Mouse (Mus musculus) kidney, embryonic 15.5 days (tissue): ENCODE data around the gene Gimap4. TPM values are rescaled to one million over a fixed set of nuclear protein-coding genes. Genes with fewer than 3 reads are reported as not detected.
"Not testable (repeated sequence)": the region's sequence is repeated elsewhere in the genome, so short reads cannot be mapped to it uniquely, and the experiment has no call there.

Source experiments
- ATAC-seq: fragments of 200-750 bp; cut with Nextera tagmentation; replicated peaks from 2 replicates; pipeline ENCODE4 v1.8.0; 2017; ENCODE audit warnings: moderate TSS enrichment; ENCODE audit not compliant: low FRiP score
- H3K27ac ChIP-seq: fragments of 300-500 bp; sonication (generic); 2 replicates; pipeline ENCODE4 v1.5.1; 2015; ENCODE audit warnings: mild to moderate bottlenecking, inconsistent platforms
- H3K27me3 ChIP-seq: fragments of 300-500 bp; sonication (generic); 2 replicates; pipeline ENCODE4 v1.6.1; 2015; ENCODE audit warnings: inconsistent platforms
- H3K36me3 ChIP-seq: fragments of 300-500 bp; sonication (generic); 2 replicates; pipeline ENCODE4 v1.6.1; 2015; ENCODE audit warnings: inconsistent platforms
- H3K4me1 ChIP-seq: fragments of 300-500 bp; sonication (generic); 2 replicates; pipeline ENCODE4 v1.6.1; 2015; ENCODE audit warnings: inconsistent platforms
- H3K4me2 ChIP-seq: fragments of 300-500 bp; sonication (generic); 2 replicates; pipeline ENCODE4 v1.6.1; 2015; ENCODE audit warnings: moderate library complexity, mild to moderate bottlenecking, inconsistent platforms
- H3K4me3 ChIP-seq: fragments of 300-500 bp; sonication (generic); replicated peaks from 2 replicates; pipeline ENCODE4 v1.5.1; 2015; ENCODE audit warnings: mild to moderate bottlenecking, inconsistent platforms
- H3K9ac ChIP-seq: fragments of 300-500 bp; sonication (generic); 2 replicates; pipeline ENCODE4 v1.6.1; 2015; ENCODE audit warnings: mild to moderate bottlenecking, inconsistent platforms
- H3K9me3 ChIP-seq: fragments of 300-500 bp; sonication (generic); replicated peaks from 2 replicates; pipeline ENCODE4 v1.6.1; 2016; ENCODE audit warnings: inconsistent platforms
- WGBS: fragments of 180-500 bp; shearing (Covaris S2); methylation state at CpG from one replicate; pipeline ENCODE4 v1.1.7; 2015; ENCODE audit warnings: mixed read lengths; 5-methylcytosine and 5-hydroxymethylcytosine counted together
- polyA plus RNA-seq: library from polyadenylated mRNA; unstranded; fragments of >200 nt; fragmentation: Nextera tagmentation; extraction: Ambion mirVana; gene quantifications from 2 replicates; pipeline ENCODE4 v1.2.1, GENCODE M21; 2015

The Gimap4 gene
- polyA plus RNA-seq, 1 experiment from 2014 or later, result 69.5 TPM

DNA sequence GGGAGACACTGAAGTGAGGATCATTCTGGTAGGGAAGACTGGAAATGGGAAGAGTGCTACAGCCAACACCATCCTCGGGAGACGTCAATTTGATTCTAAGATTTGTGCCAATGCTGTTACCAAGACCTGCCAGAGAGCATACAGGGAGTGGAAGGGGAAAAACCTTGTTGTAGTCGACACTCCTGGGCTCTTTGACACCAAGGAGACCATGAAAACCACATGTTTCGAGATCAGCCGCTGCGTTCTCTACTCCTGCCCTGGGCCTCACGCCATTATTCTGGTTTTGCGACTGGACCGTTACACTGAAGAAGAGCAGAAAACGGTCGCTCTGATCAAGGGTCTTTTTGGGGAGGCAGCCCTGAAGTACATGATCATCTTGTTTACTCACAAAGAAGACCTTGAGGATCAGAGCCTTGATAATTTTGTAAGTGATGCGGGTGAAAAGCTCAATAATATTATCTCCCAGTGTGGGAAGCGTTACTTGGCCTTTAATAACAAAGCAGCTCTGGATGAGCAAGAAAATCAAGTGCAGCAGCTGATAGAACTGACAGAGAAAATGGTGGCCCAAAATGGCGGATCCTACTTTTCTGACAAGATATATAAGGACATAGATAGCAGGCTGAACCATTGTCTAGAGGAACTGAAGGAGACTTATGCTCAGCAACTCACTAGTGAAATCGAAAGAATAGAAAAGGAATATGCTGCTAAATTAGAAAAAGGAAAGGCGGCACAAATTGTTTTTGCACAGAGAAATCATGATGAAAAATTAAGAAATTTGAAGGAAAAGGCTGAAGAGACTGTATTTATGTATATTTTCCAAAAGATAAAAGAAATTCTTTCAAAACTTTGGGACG, 6.6 kb upstream of the Gimap4 start:
- no peak for ATAC-seq
- Histone ChIP-seq H3K4me1 (peaks cover 12% of the 10 kb centered on the region), H3K9ac (no peak overlapping the region), H3K9me3 (no peaks in the 10 kb centered on the region), H3K36me3 (no peaks in the 10 kb centered on the region), H3K27me3 (no peaks in the 10 kb centered on the region), H3K27ac (no peak overlapping the region), H3K4me2 (no peak overlapping the region), H3K4me3 (no peak overlapping the region)
- 93% methylated on average over 17 of the region's 17 CpGs for WGBS

DNA sequence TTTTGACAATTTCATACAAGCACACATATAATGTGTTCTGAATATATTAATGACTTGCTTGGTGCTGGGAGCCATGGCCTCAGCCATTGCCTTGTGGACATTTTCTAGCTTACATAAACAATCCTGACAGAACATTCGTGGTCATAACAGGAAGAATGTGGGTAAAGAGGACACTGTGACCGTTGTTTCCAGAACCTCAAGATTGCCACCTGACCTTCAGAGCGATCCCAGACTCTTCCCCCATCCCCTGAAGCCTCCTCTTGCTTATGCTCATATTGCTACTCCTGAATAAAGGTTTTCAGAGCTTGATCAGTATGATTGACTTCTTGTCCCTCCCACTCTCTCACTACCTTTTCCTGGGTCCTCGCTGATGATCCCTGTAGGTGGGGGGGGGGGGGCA, 6.0 kb upstream of the Gimap4 start:
- Histone ChIP-seq H3K9ac (no peak overlapping the region), H3K27ac (no peak overlapping the region), H3K27me3 (no peaks in the 10 kb centered on the region), H3K9me3 (no peaks in the 10 kb centered on the region), H3K36me3 (no peaks in the 10 kb centered on the region), H3K4me2 (no peak overlapping the region), H3K4me3 (no peak overlapping the region), H3K4me1 (peaks cover 12% of the 10 kb centered on the region)
- no peak for ATAC-seq
- 65% methylated on average over 4 of the region's 4 CpGs for WGBS

DNA sequence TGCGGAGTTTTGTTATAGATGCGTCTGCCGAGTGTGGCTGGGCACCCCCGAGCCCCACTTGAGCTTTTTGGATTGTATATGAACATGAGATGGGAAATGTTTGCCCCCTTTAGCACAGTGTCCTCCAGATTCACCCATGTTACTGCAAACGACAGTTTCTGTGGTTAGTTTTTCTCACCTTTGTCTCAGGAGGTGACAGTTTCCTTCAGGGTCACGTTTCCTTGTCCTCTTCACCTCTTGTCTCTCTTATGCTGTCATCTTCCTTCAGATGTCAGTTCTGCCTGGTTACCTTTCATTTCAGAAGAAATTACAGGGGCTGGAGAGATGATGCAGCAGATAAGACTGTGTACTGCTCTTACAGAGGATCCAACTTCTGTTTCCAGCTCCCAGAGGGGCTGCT, 4.6 kb upstream of the Gimap4 start:
- Histone ChIP-seq H3K27ac (no peak overlapping the region), H3K9me3 (no peaks in the 10 kb centered on the region), H3K27me3 (no peaks in the 10 kb centered on the region), H3K4me2 (no peak overlapping the region), H3K9ac (no peak overlapping the region), H3K4me3 (no peak overlapping the region), H3K36me3 (no peaks in the 10 kb centered on the region), H3K4me1 (peaks cover 12% of the 10 kb centered on the region)
- ATAC-seq, result no peak
- WGBS, result 78% methylated on average over 6 of the region's 6 CpGs

DNA sequence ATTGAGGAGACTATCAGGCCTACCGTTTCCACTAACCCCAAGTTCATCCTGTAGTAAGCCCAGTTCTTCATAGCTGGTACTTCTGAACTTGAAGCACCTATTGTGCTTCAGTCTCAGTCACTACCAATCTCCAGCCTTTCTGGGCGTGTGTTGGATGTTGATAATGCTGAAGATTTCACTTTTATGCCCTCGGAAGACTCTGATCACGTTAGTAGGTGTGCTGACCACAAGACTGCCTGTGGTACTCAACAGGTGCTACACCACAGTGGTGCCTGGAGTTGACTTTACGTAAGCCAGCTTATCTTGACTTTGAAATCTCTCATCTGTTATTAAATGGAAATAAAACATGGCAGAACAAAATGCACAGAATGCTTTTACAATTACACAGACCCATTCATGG, 3.9 kb upstream of the Gimap4 start:
- no peak overlapping the region for H3K4me2 ChIP-seq
- no peaks in the 10 kb centered on the region for H3K9me3 ChIP-seq
- WGBS, result 82% methylated on average over 5 of the region's 5 CpGs

GRCm38 (mm10) chr6:48681472-48682090, 2.8 kb upstream of the Gimap4 start:
- no peaks in the 10 kb centered on the region for H3K27me3 ChIP-seq
- H3K4me2 ChIP-seq, result no peak overlapping the region
- 0 out of 2 replicates have a peak, but pooled peaks cover 3% of the 10 kb centered on the region for H3K4me1 ChIP-seq
- H3K36me3 ChIP-seq, result no peaks in the 10 kb centered on the region
- H3K4me3 ChIP-seq, result no peak overlapping the region
- no peak overlapping the region for H3K9ac ChIP-seq
- 66% methylated on average over 3 of the region's 3 CpGs for WGBS
- no peak for ATAC-seq
- H3K27ac ChIP-seq, result peak overlapping the region; percentile 45
- no peaks in the 10 kb centered on the region for H3K9me3 ChIP-seq

More for the DNA sequence above, 3.9 kb upstream of the Gimap4 start:
- Histone ChIP-seq H3K27ac (no peak overlapping the region), H3K9ac (no peak overlapping the region), H3K36me3 (no peaks in the 10 kb centered on the region), H3K4me1 (peaks cover 12% of the 10 kb centered on the region), H3K4me3 (no peak overlapping the region), H3K27me3 (no peaks in the 10 kb centered on the region)
- no peak for ATAC-seq

DNA sequence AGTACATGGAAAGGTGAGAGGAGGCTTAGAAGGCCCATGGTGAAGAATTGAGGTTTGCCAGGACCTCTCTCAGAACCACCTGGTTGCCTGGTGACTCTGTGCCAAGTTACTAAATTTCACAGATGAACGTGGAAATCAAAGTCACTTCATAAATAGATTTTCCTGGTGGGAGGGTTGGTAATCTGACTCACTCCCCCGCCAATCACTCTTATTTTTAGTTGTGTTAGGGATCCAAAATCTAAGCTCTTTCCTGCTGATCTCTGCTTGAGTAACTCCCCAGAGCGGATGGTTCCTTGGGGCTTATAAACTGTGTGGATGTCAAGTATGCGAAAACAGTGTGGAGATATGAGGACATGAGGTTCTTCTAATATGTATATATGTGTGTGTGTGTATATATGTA, 2.1 kb upstream of the Gimap4 start:
- Histone ChIP-seq H3K36me3 (no peaks in the 10 kb centered on the region), H3K4me3 (no peak overlapping the region), H3K4me1 (no peaks in the 10 kb centered on the region), H3K9ac (no peak overlapping the region), H3K4me2 (no peak overlapping the region), H3K27me3 (no peaks in the 10 kb centered on the region), H3K9me3 (no peaks in the 10 kb centered on the region), H3K27ac (peak overlapping the region; percentile 3; the same call in 1 of the 2 replicates)
- 72% methylated on average over 4 of the region's 4 CpGs for WGBS
- ATAC-seq, result no peak

DNA sequence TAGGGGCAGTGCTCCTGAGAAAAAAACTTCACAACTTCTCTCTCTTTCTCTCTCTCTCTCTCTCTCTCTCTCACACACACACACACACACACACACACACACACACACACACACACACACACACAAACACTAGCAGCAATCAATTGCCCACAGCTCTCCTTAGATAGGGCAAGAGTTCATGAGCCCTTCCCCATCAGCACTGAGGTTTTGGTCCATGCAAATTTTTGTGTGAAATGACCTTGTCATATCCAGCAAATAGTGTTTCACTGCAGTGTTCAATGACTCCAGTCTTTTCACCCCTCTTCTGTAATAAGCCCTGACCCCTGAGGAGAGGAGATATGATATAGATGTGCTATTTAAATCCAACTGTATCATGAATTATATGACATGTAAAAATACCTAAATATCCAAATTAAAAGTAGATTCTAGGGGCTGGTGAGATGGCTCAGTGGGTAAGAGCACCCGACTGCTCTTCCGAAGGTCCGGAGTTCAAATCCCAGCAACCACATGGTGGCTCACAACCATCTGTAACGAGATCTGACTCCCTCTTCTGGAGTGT, 1.0 kb upstream of the Gimap4 start:
- not testable (repeated sequence) for H3K9me3 ChIP-seq, ATAC-seq, H3K27ac ChIP-seq, H3K4me2 ChIP-seq, H3K27me3 ChIP-seq, H3K4me3 ChIP-seq, H3K4me1 ChIP-seq, H3K36me3 ChIP-seq, H3K9ac ChIP-seq
- 83% methylated on average over 4 of the region's 4 CpGs for WGBS

DNA sequence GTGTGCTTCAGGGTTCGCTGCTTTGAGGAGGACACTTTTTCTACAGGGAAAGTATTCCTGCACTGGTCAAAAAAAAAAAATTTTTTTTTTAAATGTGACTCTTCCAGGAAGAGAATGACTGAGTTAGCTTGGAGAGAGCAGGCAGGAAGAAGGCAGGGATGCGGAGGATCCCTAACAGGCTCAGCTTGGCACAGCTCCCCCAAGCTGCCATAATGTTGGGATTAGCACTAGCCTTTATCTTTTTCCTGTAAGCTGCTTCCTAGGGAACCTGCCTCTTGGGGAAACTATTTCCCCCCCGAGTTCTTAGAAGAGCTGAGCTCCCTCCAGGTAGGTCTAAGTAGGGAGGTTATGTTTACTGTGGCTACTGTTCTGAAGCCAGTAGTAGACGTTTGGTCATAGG, 457 bp downstream of the Gimap4 start:
- no peak for ATAC-seq
- Histone ChIP-seq H3K9me3 (no peaks in the 10 kb centered on the region), H3K4me3 (peak overlapping the region; percentile 29), H3K4me2 (0 out of 2 replicates have a peak overlapping the region, but pooled peaks have one; percentile 12), H3K27ac (peak overlapping the region; percentile 60), H3K9ac (no peak overlapping the region), H3K4me1 (no peaks in the 10 kb centered on the region), H3K27me3 (no peaks in the 10 kb centered on the region), H3K36me3 (no peaks in the 10 kb centered on the region)
- 54% methylated on average over 4 of the region's 4 CpGs for WGBS

DNA sequence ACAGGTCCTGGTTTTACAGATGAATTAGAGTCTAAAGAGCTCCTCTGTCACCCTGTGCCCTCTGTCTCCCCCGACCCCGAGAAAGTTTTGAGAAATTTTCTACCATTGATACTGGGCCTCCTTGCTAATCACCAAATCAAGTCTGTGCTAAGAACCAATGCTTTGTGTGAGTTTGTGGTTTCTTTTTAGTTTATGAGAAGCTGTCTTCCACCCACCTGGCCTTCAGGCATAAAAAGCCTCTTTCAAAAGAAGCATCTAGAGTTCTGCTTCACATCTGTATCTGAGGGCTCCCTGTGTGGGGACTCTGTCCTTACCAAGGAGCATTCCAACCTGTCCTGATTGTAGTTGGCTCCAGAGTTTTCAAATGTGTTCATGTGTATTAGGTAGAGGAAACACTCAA, 902 bp downstream of the Gimap4 start:
- Histone ChIP-seq H3K9ac (no peak overlapping the region), H3K9me3 (no peaks in the 10 kb centered on the region), H3K36me3 (no peaks in the 10 kb centered on the region), H3K27me3 (no peaks in the 10 kb centered on the region), H3K27ac (peak overlapping the region; percentile 60; the same call in 1 of the 2 replicates), H3K4me2 (peak overlapping the region; percentile 26), H3K4me3 (peak overlapping the region; percentile 29), H3K4me1 (no peaks in the 10 kb centered on the region)
- WGBS, result 80% methylated on average over 2 of the region's 2 CpGs
- no peak for ATAC-seq

DNA sequence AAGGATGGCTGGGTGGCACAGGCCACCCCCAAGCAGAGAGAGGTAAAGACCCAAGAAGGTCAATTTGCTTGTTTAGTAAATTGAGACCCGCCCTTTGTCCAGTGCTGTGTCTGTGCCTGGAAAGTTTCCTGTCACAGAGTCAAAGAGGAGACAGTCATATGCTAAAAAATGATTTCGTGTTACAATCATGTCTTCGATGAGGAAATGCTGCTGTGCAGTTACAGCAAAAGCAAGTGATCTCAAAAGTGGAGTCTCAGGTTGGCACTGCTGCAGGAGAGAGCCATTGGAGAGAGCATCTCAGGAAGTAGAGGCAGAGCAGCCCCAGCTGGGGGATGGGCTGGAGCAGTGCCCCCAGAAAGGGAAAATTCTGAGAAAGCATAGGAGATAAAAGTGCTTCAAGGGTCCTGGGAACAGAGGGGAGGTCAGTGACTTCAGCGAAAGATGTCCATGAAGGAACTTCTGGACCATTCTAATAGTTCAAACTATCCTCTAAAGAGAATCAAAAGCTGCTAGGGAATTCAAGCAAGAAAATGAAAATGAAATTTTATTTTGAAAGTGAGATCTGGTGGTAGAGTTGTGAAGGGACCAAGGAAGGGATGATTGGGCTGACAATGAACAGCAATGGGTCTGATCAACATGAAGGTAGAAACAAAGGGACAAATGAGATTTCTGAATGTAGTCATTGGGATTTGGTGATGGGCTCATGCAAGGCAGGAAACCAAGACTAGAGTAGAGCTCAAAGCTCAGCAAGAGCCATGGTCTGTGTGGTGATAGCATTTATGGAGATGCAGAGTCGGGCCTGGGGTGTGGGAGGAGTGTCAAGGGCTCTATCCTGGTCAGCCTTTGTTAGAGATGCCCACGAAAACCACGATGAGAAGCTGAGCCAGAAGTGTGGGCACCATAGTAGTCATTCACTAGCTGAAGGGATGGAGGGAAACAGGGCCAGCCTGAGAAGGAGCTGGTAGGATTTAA, 1.6 kb downstream of the Gimap4 start:
- Histone ChIP-seq H3K4me1 (no peaks in the 10 kb centered on the region), H3K4me3 (peak overlapping the region; percentile 29), H3K9me3 (no peaks in the 10 kb centered on the region), H3K27ac (0 out of 2 replicates have a peak overlapping the region, but pooled peaks have one; percentile 37), H3K4me2 (peak overlapping the region; percentile 26), H3K27me3 (no peaks in the 10 kb centered on the region), H3K36me3 (no peaks in the 10 kb centered on the region), H3K9ac (no peak overlapping the region)
- ATAC-seq, result no peak
- WGBS, result 73% methylated on average over 7 of the region's 7 CpGs

GRCm38 (mm10) chr6:48687077-48687476, 2.7 kb downstream of the Gimap4 start:
- H3K4me2 ChIP-seq, result peak overlapping the region; percentile 26; the same call in 1 of the 2 replicates
- WGBS, result 51% methylated on average over 2 of the region's 2 CpGs

More at GRCm38 (mm10) chr6:48687077-48687476, 2.7 kb downstream of the Gimap4 start:
- no peak for ATAC-seq
- H3K9me3 ChIP-seq, result no peaks in the 10 kb centered on the region
- no peak overlapping the region for H3K27ac ChIP-seq
- H3K4me3 ChIP-seq, result no peak overlapping the region
- H3K27me3 ChIP-seq, result no peaks in the 10 kb centered on the region
- H3K4me1 ChIP-seq, result no peaks in the 10 kb centered on the region
- H3K36me3 ChIP-seq, result no peaks in the 10 kb centered on the region
- no peak overlapping the region for H3K9ac ChIP-seq
